Mouse (Mus musculus) heart, postnatal 0 days (tissue): ENCODE measurements around the gene St3gal4. TPM values are rescaled to one million over a fixed set of nuclear protein-coding genes. Genes with fewer than 3 reads are reported as not detected.
A peak's percentile ranks its signal among the peaks of the same experiment; 100 is the strongest.

Source experiments
- ATAC-seq: fragments of 200-750 bp; cut with Nextera tagmentation; 2 replicates; pipeline ENCODE4 v1.8.0; 2017; ENCODE audit warnings: low read depth, moderate number of reproducible peaks, moderate library complexity; ENCODE audit not compliant: insufficient read depth
- DNase-seq: peaks from one replicate; pipeline ENCODE4 v3.0.0-alpha.2; 2016; ENCODE audit warnings: low spot score
- H3K27ac ChIP-seq: fragments of 300-500 bp; sonication (generic); 2 replicates; pipeline ENCODE4 v1.5.1; 2014; ENCODE audit warnings: low read depth, mild to moderate bottlenecking
- H3K27me3 ChIP-seq: fragments of 300-500 bp; sonication (generic); 2 replicates; pipeline ENCODE4 v1.6.1; 2014; ENCODE audit warnings: low read length, mixed read lengths; ENCODE audit not compliant: control insufficient read depth, insufficient read depth
- H3K36me3 ChIP-seq: fragments of 300-500 bp; sonication (generic); replicated peaks from 2 replicates; pipeline ENCODE4 v1.6.1; 2014; ENCODE audit warnings: low read length, mixed read lengths; ENCODE audit not compliant: control insufficient read depth, insufficient read depth
- H3K4me1 ChIP-seq: fragments of 300-500 bp; sonication (generic); 2 replicates; pipeline ENCODE4 v1.6.1; 2014; ENCODE audit warnings: antibody characterized with exemption; ENCODE audit not compliant: control insufficient read depth, insufficient read depth
- H3K4me2 ChIP-seq: fragments of 300-500 bp; sonication (generic); 2 replicates; pipeline ENCODE4 v1.6.1; 2014; ENCODE audit warnings: low read depth, mild to moderate bottlenecking, low read length, moderate library complexity
- H3K4me3 ChIP-seq: fragments of 300-500 bp; sonication (generic); 2 replicates; pipeline ENCODE4 v1.5.1; 2014; ENCODE audit warnings: low read depth, low read length
- H3K9ac ChIP-seq: fragments of 300-500 bp; sonication (generic); replicated peaks from 2 replicates; pipeline ENCODE4 v1.6.1; 2014; ENCODE audit warnings: low read depth, low read length, mixed read lengths
- H3K9me3 ChIP-seq: fragments of 300-500 bp; sonication (generic); replicated peaks from 2 replicates; pipeline ENCODE4 v1.6.1; 2016; ENCODE audit warnings: low read length; ENCODE audit not compliant: control insufficient read depth
- CTCF ChIP-seq: IDR thresholded peaks from 2 replicates; pipeline ENCODE4 v1.5.1; 2016; ENCODE audit warnings: antibody characterized with exemption, control low read depth, low read depth
- EP300 ChIP-seq: IDR thresholded peaks from 2 replicates; pipeline ENCODE4 v1.6.1; 2016; ENCODE audit warnings: antibody characterized with exemption, low read depth
- WGBS: fragments of 180-500 bp; shearing (Covaris S2); extraction: QIAGEN DNeasy Blood & Tissue Kit; methylation state at CpG from one replicate; pipeline ENCODE4 v1.1.7; 2014; 5-methylcytosine and 5-hydroxymethylcytosine counted together
- polyA plus RNA-seq: library from polyadenylated mRNA; unstranded; fragments of >200 nt; fragmentation: Nextera tagmentation; extraction: Ambion mirVana; gene quantifications from 2 replicates; pipeline ENCODE4 v1.2.1, GENCODE M21; 2015
- total RNA-seq: library from RNA; depleted of rRNA; stranded (reverse); fragments of >200 nt; gene quantifications from 2 replicates; pipeline ENCODE4 v1.2.3, GENCODE M21; 2014; ENCODE audit warnings: low replicate concordance

Gene St3gal4
- total and polyA plus RNA-seq, 2 experiments from 2014 or later: 25.2 to 37.6 TPM

GRCm38 (mm10) chr9:35122551-35123266, 3.6 kb upstream of the St3gal4 start:
- no peaks in the 10 kb centered on the region for H3K27me3 ChIP-seq
- H3K9me3 ChIP-seq: no peaks in the 10 kb centered on the region
- no peak for DNase-seq
- no peak for TF ChIP-seq EP300
- no peak for TF ChIP-seq CTCF
- peaks cover 21% of the 10 kb centered on the region; the same call in 1 of the 2 replicates for H3K36me3 ChIP-seq
- WGBS: 63% methylated on average over 5 of the region's 5 CpGs
- peak overlapping the region; percentile 69 for H3K27ac ChIP-seq
- no peak overlapping the region for H3K4me2 ChIP-seq
- H3K9ac ChIP-seq: no peak overlapping the region
- no peak overlapping the region for H3K4me3 ChIP-seq
- no peak for ATAC-seq
- peaks cover 25% of the 10 kb centered on the region for H3K4me1 ChIP-seq

- ATAC-seq (no peak), DNase-seq (no peak)
- TF ChIP-seq EP300 (no peak), CTCF (no peak)
- H3K27ac ChIP-seq: 0 out of 2 replicates have a peak overlapping the region, but pooled peaks have one; percentile 91
- no peaks in the 10 kb centered on the region for H3K9me3 ChIP-seq
- no peak overlapping the region for H3K4me3 ChIP-seq
- H3K36me3 ChIP-seq: peaks cover 4% of the 10 kb centered on the region; the same call in 1 of the 2 replicates
- WGBS: 82% methylated on average over 2 of the region's 2 CpGs
- H3K4me2 ChIP-seq: no peak overlapping the region
- H3K27me3 ChIP-seq: no peaks in the 10 kb centered on the region
- no peak overlapping the region for H3K9ac ChIP-seq
- peaks cover 34% of the 10 kb centered on the region for H3K4me1 ChIP-seq
Measured at GRCm38 (mm10) chr9:35118563-35118962, 505 bp downstream of the St3gal4 start.

- peak; percentile 22 for ATAC-seq
- H3K27me3 ChIP-seq: no peaks in the 10 kb centered on the region
- TF ChIP-seq EP300 (no peak), CTCF (no peak)
- WGBS: 21% methylated on average over 15 of the region's 15 CpGs
- peaks cover 2% of the 10 kb centered on the region; the same call in 1 of the 2 replicates for H3K36me3 ChIP-seq
- peaks cover 31% of the 10 kb centered on the region for H3K4me1 ChIP-seq
- H3K9ac ChIP-seq: peak overlapping the region; percentile 81; the same call in 1 of the 2 replicates
- peak overlapping the region; percentile 91 for H3K27ac ChIP-seq
- no peaks in the 10 kb centered on the region for H3K9me3 ChIP-seq
- DNase-seq: peak; percentile 50
- H3K4me2 ChIP-seq: peak overlapping the region; percentile 80
- peak overlapping the region; percentile 74 for H3K4me3 ChIP-seq
Measured at GRCm38 (mm10) chr9:35117384-35118295, 1.4 kb downstream of the St3gal4 start.

GRCm38 (mm10) chr9:35116391-35117381, 2.4 kb downstream of the St3gal4 start:
- DNase-seq (peak; percentile 75), ATAC-seq (peak; percentile 89)
- H3K4me3 ChIP-seq: peak overlapping the region; percentile 74
- peaks cover 32% of the 10 kb centered on the region for H3K4me1 ChIP-seq
- H3K36me3 ChIP-seq: no peaks in the 10 kb centered on the region; the same call in 1 of the 2 replicates
- H3K27me3 ChIP-seq: no peaks in the 10 kb centered on the region
- peak overlapping the region; percentile 91 for H3K27ac ChIP-seq
- no peaks in the 10 kb centered on the region for H3K9me3 ChIP-seq
- under 1% methylated on average over 68 of the region's 84 CpGs for WGBS
- peak overlapping the region; percentile 80 for H3K4me2 ChIP-seq
- peak overlapping the region; percentile 81 for H3K9ac ChIP-seq
- TF ChIP-seq CTCF: no peak
- no peak for TF ChIP-seq EP300

GRCm38 (mm10) chr9:35115804-35116203, 3.3 kb downstream of the St3gal4 start:
- Histone ChIP-seq H3K27me3 (no peaks in the 10 kb centered on the region), H3K27ac (peak overlapping the region; percentile 91), H3K9ac (peak overlapping the region; percentile 81), H3K4me1 (peaks cover 32% of the 10 kb centered on the region), H3K36me3 (no peaks in the 10 kb centered on the region; the same call in 1 of the 2 replicates), H3K9me3 (no peaks in the 10 kb centered on the region), H3K4me3 (peak overlapping the region; percentile 74), H3K4me2 (peak overlapping the region; percentile 80)
- TF ChIP-seq CTCF: no peak
- no peak for TF ChIP-seq EP300
- WGBS: 38% methylated on average over 4 of the region's 4 CpGs
- ATAC-seq: no peak
- DNase-seq: no peak
